Mouse (Mus musculus) neural tube, embryonic 14.5 days (tissue): Measurements from ENCODE around the gene Rbks. TPM values are rescaled to one million over a fixed set of nuclear protein-coding genes. Genes with fewer than 3 reads are reported as not detected.
A peak's percentile ranks its signal among the peaks of the same experiment; 100 is the strongest.

Experiments used
- ATAC-seq: fragments of 200-750 bp; cut with Nextera tagmentation; 2 replicates; pipeline ENCODE4 v1.8.0; 2017; ENCODE audit warnings: low read depth, mild to moderate bottlenecking, moderate TSS enrichment, moderate library complexity
- H3K27ac ChIP-seq: fragments of 300-500 bp; sonication (generic); 2 replicates; pipeline ENCODE4 v1.5.1; 2014; ENCODE audit warnings: low read depth, mild to moderate bottlenecking, control low read depth, low read length, moderate library complexity, mixed read lengths
- H3K27me3 ChIP-seq: fragments of 300-500 bp; sonication (generic); 2 replicates; pipeline ENCODE4 v1.6.1; 2014; ENCODE audit warnings: low read length; ENCODE audit not compliant: control insufficient read depth, insufficient read depth
- H3K36me3 ChIP-seq: fragments of 300-500 bp; sonication (generic); 2 replicates; pipeline ENCODE4 v1.6.1; 2014; ENCODE audit warnings: low read length, mixed read lengths; ENCODE audit not compliant: control insufficient read depth, insufficient read depth
- H3K4me1 ChIP-seq: fragments of 300-500 bp; sonication (generic); 2 replicates; pipeline ENCODE4 v1.6.1; 2014; ENCODE audit warnings: low read length; ENCODE audit not compliant: control insufficient read depth, insufficient read depth
- H3K4me2 ChIP-seq: fragments of 300-500 bp; sonication (generic); 2 replicates; pipeline ENCODE4 v1.6.1; 2014; ENCODE audit warnings: mild to moderate bottlenecking, low read depth, low read length, control low read depth
- H3K4me3 ChIP-seq: fragments of 300-500 bp; sonication (generic); 2 replicates; pipeline ENCODE4 v1.5.1; 2014; ENCODE audit warnings: low read depth, low read length, control low read depth, mixed read lengths
- H3K9ac ChIP-seq: fragments of 300-500 bp; sonication (generic); replicated peaks from 2 replicates; pipeline ENCODE4 v1.6.1; 2014; ENCODE audit warnings: low read depth, mild to moderate bottlenecking, control low read depth, low read length, mixed read lengths
- H3K9me3 ChIP-seq: fragments of 300-500 bp; sonication (generic); 2 replicates; pipeline ENCODE4 v1.6.1; 2016; ENCODE audit warnings: low read length; ENCODE audit not compliant: control insufficient read depth
- WGBS: fragments of 180-500 bp; shearing (Covaris S2); extraction: QIAGEN DNeasy Blood & Tissue Kit; methylation state at CpG from one replicate; pipeline ENCODE4 v1.1.7; 2014; 5-methylcytosine and 5-hydroxymethylcytosine counted together
- polyA plus RNA-seq: library from polyadenylated mRNA; unstranded; fragments of >200 nt; fragmentation: Nextera tagmentation; extraction: Ambion mirVana; gene quantifications from 2 replicates; pipeline ENCODE4 v1.2.1, GENCODE M21; 2014

Rbks gene
- polyA plus RNA-seq, 1 experiment from 2014 or later: 4.0 TPM

DNA sequence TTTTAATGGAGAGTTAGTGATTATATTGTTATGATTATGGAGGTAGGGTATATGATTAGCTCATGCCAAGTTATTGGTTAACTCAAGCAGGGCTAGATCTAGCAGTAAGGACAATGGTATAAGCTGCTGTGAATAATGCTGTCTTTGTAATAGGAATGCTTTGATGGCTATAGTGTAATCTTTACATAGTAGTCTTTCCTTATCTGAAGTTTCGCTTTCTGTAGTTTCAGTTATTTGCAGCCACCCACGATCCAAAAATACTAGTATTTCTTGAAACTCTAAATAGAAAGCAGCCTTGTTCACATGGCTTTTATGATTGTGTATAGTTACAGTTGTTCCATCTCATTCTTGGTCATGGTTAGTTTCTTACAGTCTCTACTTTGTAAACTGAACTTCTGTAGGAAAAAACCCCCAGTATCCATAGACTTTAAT lies 15.9 kb upstream of the Rbks start:
- no peaks in the 10 kb centered on the region for H3K9me3 ChIP-seq
- H3K27me3 ChIP-seq: no peaks in the 10 kb centered on the region
- no peaks in the 10 kb centered on the region for H3K4me1 ChIP-seq
- H3K9ac ChIP-seq: no peak overlapping the region
- 90% methylated on average over 2 of the region's 2 CpGs for WGBS
- H3K4me2 ChIP-seq: no peak overlapping the region
- no peaks in the 10 kb centered on the region for H3K36me3 ChIP-seq
- no peak overlapping the region for H3K4me3 ChIP-seq
- ATAC-seq: no peak
- H3K27ac ChIP-seq: no peak overlapping the region

DNA sequence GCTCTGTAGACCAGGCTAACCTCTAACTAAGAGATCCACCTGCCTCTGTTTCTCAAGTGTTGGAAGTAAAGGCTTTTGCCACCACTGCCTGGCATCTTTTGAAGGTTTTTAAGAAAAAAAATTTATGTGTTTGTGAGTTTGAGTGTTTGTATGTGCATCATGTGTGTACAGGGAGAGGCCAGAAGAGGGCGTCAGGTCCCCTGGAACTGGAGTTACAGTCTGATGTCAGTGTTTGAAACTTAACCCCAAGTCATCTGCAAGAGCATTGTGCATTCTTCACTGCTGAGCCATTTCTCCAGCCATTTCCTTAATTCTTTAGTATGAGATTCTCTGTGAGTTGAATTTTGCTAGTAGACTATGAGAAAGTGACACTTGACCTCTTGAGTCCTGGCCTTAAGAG lies 12.0 kb upstream of the Rbks start:
- Histone ChIP-seq H3K4me2 (no peak overlapping the region), H3K4me3 (no peak overlapping the region), H3K36me3 (no peaks in the 10 kb centered on the region), H3K27ac (no peak overlapping the region), H3K9ac (no peak overlapping the region), H3K27me3 (no peaks in the 10 kb centered on the region), H3K4me1 (no peaks in the 10 kb centered on the region), H3K9me3 (no peaks in the 10 kb centered on the region)
- WGBS: 81% methylated on average over 1 of the region's 1 CpGs
- no peak for ATAC-seq

DNA sequence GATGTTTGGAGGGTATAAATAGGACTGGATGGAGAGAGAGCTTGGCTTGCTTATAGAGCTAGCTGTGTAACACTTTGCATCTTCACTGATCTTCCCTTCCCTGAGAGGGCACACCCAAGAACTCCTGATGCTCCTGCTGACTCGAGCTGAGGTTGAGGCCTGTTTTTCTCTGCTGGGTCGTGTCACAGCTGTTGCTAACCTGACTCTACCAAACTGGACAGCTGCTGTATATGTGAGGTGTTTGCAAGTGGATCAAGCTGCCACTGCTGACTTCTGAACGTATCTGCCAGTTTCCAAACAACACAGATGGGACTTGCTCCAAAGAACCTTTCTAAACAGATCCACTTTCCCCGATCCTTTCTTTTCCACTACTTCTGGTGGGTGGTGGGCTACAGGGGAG lies 9.4 kb upstream of the Rbks start:
- no peaks in the 10 kb centered on the region for H3K36me3 ChIP-seq
- whole genome bisulfite sequencing: 86% methylated on average over 4 of the region's 4 CpGs
- H3K9me3 ChIP-seq: no peaks in the 10 kb centered on the region
- H3K4me2 ChIP-seq: no peak overlapping the region
- no peaks in the 10 kb centered on the region for H3K4me1 ChIP-seq
- no peaks in the 10 kb centered on the region for H3K27me3 ChIP-seq
- no peak overlapping the region for H3K27ac ChIP-seq
- H3K4me3 ChIP-seq: no peak overlapping the region
- H3K9ac ChIP-seq: no peak overlapping the region
- no peak for ATAC-seq

DNA sequence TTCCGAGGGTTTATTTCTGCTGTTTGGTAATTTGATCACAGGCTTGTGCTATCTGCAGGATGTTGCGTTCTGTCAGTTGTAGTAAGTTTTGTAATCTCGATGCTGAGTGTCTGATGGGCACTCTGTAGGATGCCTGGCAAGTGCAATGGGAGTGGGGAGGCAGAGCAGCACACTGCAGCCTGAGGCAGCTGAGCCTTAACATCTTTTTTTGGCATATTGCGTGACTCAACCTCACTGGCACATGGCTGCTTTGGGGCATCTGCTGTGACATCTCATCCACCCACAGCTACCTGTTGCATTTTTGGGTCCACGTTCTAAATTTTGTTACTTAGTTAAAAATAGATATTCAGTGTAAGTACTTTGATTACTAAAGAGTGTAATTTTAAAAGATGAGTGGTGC lies 7.5 kb upstream of the Rbks start:
- Histone ChIP-seq H3K4me3 (no peak overlapping the region), H3K4me1 (no peaks in the 10 kb centered on the region), H3K9ac (no peak overlapping the region), H3K4me2 (no peak overlapping the region), H3K27me3 (no peaks in the 10 kb centered on the region), H3K9me3 (no peaks in the 10 kb centered on the region), H3K36me3 (no peaks in the 10 kb centered on the region), H3K27ac (no peak overlapping the region)
- no peak for ATAC-seq
- WGBS: 91% methylated on average over 5 of the region's 5 CpGs

DNA sequence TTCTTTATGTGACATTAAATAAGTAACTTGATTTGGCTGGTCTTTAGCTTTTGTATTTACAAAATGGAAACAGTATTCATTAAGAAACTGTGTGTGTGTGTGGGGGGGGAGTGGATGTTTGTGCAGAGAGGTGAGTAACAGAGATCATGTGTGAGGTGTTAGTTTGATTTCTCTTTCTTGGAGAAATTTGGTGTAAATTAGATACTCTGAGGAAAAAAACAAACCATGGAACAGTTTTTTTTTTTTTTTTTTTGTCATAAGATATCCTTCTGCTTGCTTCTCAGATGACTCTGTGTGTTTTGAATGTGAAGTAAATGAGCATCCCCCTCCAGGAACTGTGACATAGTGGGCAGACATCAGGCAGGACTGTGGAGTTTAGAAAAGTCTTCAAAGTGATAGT lies 2.0 kb upstream of the Rbks start:
- Histone ChIP-seq H3K9ac (no peak overlapping the region), H3K27ac (no peak overlapping the region), H3K9me3 (no peaks in the 10 kb centered on the region), H3K36me3 (no peaks in the 10 kb centered on the region), H3K27me3 (no peaks in the 10 kb centered on the region), H3K4me1 (peaks cover 5% of the 10 kb centered on the region; the same call in 1 of the 2 replicates), H3K4me2 (no peak overlapping the region), H3K4me3 (no peak overlapping the region)
- no peak for ATAC-seq

DNA sequence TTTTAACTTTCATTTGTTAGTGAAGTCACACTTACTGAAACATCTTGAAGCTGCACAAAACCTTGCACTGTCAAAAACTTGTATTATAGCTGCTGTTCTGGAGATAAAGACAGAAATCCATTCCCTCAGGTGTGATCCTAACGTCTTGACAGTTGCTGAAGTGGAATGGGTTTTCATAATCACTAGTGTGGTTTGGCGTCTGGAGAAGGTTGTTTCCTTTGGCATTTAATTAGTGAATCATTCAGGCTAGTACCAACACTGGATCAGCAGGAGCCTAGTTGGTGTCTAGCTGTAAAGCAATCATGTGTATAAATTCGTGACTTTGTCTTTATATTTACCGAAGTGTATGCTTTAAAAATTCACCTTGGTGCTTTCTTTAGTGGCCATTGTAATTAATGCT lies 1.5 kb upstream of the Rbks start:
- Histone ChIP-seq H3K4me1 (peaks cover 5% of the 10 kb centered on the region; the same call in 1 of the 2 replicates), H3K36me3 (no peaks in the 10 kb centered on the region), H3K27ac (no peak overlapping the region), H3K4me2 (peak overlapping the region; percentile 90; the same call in 1 of the 2 replicates), H3K4me3 (peak overlapping the region; percentile 80; the same call in 1 of the 2 replicates), H3K9ac (no peak overlapping the region), H3K9me3 (no peaks in the 10 kb centered on the region), H3K27me3 (no peaks in the 10 kb centered on the region)
- WGBS: 37% methylated on average over 4 of the region's 4 CpGs
- ATAC-seq: no peak

DNA sequence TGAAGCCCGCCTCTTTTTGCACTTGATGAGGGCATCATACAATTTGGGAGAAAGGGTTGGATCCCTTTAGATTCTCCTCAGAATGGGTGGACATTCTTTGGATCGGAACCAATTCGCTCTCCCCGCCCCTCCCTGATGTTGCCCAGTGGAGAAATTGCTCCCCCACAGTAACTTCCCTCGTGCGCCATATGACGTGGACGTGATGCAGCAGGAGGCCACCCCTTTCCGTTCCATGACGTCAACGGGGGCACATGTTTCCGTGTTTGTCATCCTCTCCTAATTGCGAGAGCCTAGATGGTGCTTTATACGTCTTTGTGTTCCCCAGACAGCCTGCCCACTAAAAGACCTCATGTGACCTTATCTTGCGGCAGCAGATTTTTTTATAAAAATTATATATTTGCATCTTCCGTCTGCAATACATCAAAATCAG lies 885 bp upstream of the Rbks start:
- Histone ChIP-seq H3K4me3 (peak overlapping the region; percentile 80), H3K27ac (peak overlapping the region; percentile 96), H3K9me3 (no peaks in the 10 kb centered on the region), H3K36me3 (no peaks in the 10 kb centered on the region), H3K27me3 (no peaks in the 10 kb centered on the region), H3K9ac (peak overlapping the region; percentile 84), H3K4me1 (peaks cover 5% of the 10 kb centered on the region; the same call in 1 of the 2 replicates), H3K4me2 (peak overlapping the region; percentile 90)
- peak; percentile 85 for ATAC-seq
- 6% methylated on average over 16 of the region's 16 CpGs for WGBS

DNA sequence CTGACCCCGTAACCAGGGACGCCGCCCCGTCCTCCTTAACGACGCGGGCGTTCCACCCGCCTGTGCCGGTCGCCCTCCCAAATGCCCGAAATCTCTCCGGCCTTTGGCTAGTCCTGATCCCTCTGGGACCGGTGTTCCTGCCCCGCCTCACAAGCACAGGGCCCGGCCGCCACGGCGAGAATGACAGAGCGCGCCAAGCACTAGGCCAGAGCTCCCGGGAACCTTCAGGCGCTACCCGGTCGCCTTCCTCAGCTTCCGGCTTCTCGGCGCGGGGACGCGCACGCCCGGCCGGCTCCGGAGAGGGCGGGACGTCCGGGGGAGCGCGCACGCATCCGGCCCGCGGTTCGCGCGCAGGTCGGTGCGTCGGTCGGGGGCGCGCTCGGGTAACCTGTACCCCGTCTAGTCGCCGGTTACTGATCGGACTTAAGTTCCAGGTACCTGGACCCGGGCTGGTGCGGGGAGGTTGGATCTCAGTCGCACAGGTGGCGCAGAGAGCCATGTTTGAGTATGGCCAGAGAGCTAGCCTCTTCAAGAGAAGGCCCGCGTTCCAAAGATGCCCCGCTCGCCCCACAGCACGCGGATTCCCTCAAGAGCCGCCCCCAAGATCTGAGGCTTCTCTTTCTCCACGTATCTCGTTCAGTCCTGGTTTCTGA lies 343 bp upstream of the Rbks start, which contains the start of gene Babam2:
Gene Babam2 (plus strand): TSS at position 41 of the 653 bp plus-strand sequence.
- H3K4me3 ChIP-seq: peak within 1 kb of the TSS; percentile 80
- H3K9me3 ChIP-seq: no peaks in the 10 kb centered on the region
- H3K4me1 ChIP-seq: peaks cover 5% of the 10 kb centered on the region; the same call in 1 of the 2 replicates
- H3K9ac ChIP-seq: peak within 1 kb of the TSS; percentile 84
- peak within 1 kb of the TSS; percentile 96 for H3K27ac ChIP-seq
- no peaks in the 10 kb centered on the region for H3K36me3 ChIP-seq
- ATAC-seq: peak; percentile 95
- under 1% methylated on average over 68 of the region's 71 CpGs for WGBS
- H3K4me2 ChIP-seq: peak within 1 kb of the TSS; percentile 90
- no peaks in the 10 kb centered on the region for H3K27me3 ChIP-seq

DNA sequence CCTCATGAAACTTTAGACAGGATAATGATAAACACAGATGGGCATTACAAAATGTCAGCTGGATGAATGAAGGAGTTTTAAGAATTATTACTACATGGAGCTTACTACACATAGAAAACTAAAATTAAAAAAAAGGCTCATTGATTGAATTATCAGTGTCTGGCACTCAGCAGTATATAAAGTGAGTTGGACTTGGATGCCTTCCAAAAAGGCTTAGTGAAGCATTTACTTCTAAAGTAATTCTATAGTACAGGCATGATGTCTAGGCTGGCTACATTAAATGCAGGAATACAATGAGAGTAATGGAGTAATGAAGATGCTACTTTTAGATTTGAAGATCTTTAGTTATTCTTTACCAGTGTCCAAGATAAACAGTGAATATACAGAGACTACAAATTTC lies 4.2 kb downstream of the Rbks start:
- Histone ChIP-seq H3K4me2 (no peak overlapping the region), H3K36me3 (no peaks in the 10 kb centered on the region), H3K4me3 (no peak overlapping the region), H3K27ac (no peak overlapping the region), H3K4me1 (peaks cover 5% of the 10 kb centered on the region; the same call in 1 of the 2 replicates), H3K9me3 (no peaks in the 10 kb centered on the region), H3K27me3 (no peaks in the 10 kb centered on the region), H3K9ac (no peak overlapping the region)
- ATAC-seq: no peak
